Mouse (Mus musculus) lung, embryonic 14.5 days (tissue): ENCODE data around the gene Wnk2. TPM values are rescaled to one million over a fixed set of nuclear protein-coding genes. Genes with fewer than 3 reads are reported as not detected.
"Not testable (repeated sequence)": the region's sequence is repeated elsewhere in the genome, so short reads cannot be mapped to it uniquely, and the experiment has no call there.

Experiments
- ATAC-seq: fragments of 200-750 bp; cut with Nextera tagmentation; 2 replicates; pipeline ENCODE4 v1.8.0; 2017; ENCODE audit warnings: mild to moderate bottlenecking, moderate TSS enrichment, moderate library complexity; ENCODE audit not compliant: insufficient read depth
- DNase-seq: peaks from one replicate; pipeline ENCODE4 v3.0.0-alpha.2; 2015
- H3K27ac ChIP-seq: fragments of 300-500 bp; sonication (generic); 2 replicates; pipeline ENCODE4 v1.5.1; 2014; ENCODE audit warnings: low read depth, mild to moderate bottlenecking, moderate library complexity
- H3K27me3 ChIP-seq: fragments of 300-500 bp; sonication (generic); 2 replicates; pipeline ENCODE4 v1.6.1; 2014; ENCODE audit warnings: low read length, control low read depth; ENCODE audit not compliant: insufficient read depth
- H3K36me3 ChIP-seq: fragments of 300-500 bp; sonication (generic); 2 replicates; pipeline ENCODE4 v1.6.1; 2014; ENCODE audit warnings: control low read depth; ENCODE audit not compliant: insufficient read depth
- H3K4me1 ChIP-seq: fragments of 300-500 bp; sonication (generic); 2 replicates; pipeline ENCODE4 v1.6.1; 2014; ENCODE audit warnings: antibody characterized with exemption, control low read depth; ENCODE audit not compliant: insufficient read depth
- H3K4me2 ChIP-seq: fragments of 300-500 bp; sonication (generic); 2 replicates; pipeline ENCODE4 v1.6.1; 2014; ENCODE audit warnings: mild to moderate bottlenecking
- H3K4me3 ChIP-seq: fragments of 300-500 bp; sonication (generic); 2 replicates; pipeline ENCODE4 v1.5.1; 2014; ENCODE audit warnings: low read depth, low read length
- H3K9ac ChIP-seq: fragments of 300-500 bp; sonication (generic); 2 replicates; pipeline ENCODE4 v1.6.1; 2014
- H3K9me3 ChIP-seq: fragments of 300-500 bp; sonication (generic); 2 replicates; pipeline ENCODE4 v1.6.1; 2016; ENCODE audit warnings: low read depth, low read length, control low read depth
- CTCF ChIP-seq: IDR thresholded peaks from 2 replicates; pipeline ENCODE4 v1.5.1; 2016; ENCODE audit warnings: antibody characterized with exemption, low read depth
- WGBS: fragments of 180-500 bp; shearing (Covaris S2); extraction: QIAGEN DNeasy Blood & Tissue Kit; methylation state at CpG from one replicate; pipeline ENCODE4 v1.1.7; 2014; 5-methylcytosine and 5-hydroxymethylcytosine counted together
- polyA plus RNA-seq: library from polyadenylated mRNA; unstranded; fragments of >200 nt; fragmentation: Nextera tagmentation; extraction: Ambion mirVana; gene quantifications from 2 replicates; pipeline ENCODE4 v1.2.1, GENCODE M21; 2014

Wnk2 gene
- polyA plus RNA-seq, 1 experiment from 2014 or later: 1.8 TPM

- Histone ChIP-seq H3K4me1 (no peaks in the 10 kb centered on the region), H3K9ac (no peak overlapping the region), H3K36me3 (no peaks in the 10 kb centered on the region), H3K4me2 (no peak overlapping the region), H3K9me3 (no peaks in the 10 kb centered on the region), H3K27me3 (no peaks in the 10 kb centered on the region), H3K27ac (no peak overlapping the region), H3K4me3 (no peak overlapping the region)
- 62% methylated on average over 6 of the region's 6 CpGs for WGBS
- no peak for TF ChIP-seq CTCF
- ATAC-seq (no peak), DNase-seq (no peak)
These were observed 74.5 kb downstream of the Wnk2 start for GRCm38 (mm10) chr13:49073295-49073694.

- no peak overlapping the region for H3K9ac ChIP-seq
- 77% methylated on average over 5 of the region's 5 CpGs for WGBS
These were observed 76.0 kb downstream of the Wnk2 start for GRCm38 (mm10) chr13:49071861-49072260.

GRCm38 (mm10) chr13:49069979-49070378 lies 77.8 kb downstream of the Wnk2 start:
- Histone ChIP-seq H3K36me3 (no peaks in the 10 kb centered on the region; the same call in 1 of the 2 replicates), H3K9me3 (no peaks in the 10 kb centered on the region), H3K4me2 (no peak overlapping the region), H3K4me3 (no peak overlapping the region), H3K4me1 (no peaks in the 10 kb centered on the region), H3K27ac (no peak overlapping the region), H3K9ac (no peak overlapping the region), H3K27me3 (no peaks in the 10 kb centered on the region)
- TF ChIP-seq CTCF: no peak
- no peak for ATAC-seq
- no peak for DNase-seq
- WGBS: 53% methylated on average over 6 of the region's 6 CpGs

More at GRCm38 (mm10) chr13:49071861-49072260, 76.0 kb downstream of the Wnk2 start:
- H3K4me3 ChIP-seq: no peak overlapping the region
- H3K4me2 ChIP-seq: no peak overlapping the region
- H3K27ac ChIP-seq: no peak overlapping the region
- H3K27me3 ChIP-seq: no peaks in the 10 kb centered on the region
- ATAC-seq (no peak), DNase-seq (no peak)
- no peaks in the 10 kb centered on the region for H3K4me1 ChIP-seq
- no peak for TF ChIP-seq CTCF
- H3K9me3 ChIP-seq: no peaks in the 10 kb centered on the region
- H3K36me3 ChIP-seq: no peaks in the 10 kb centered on the region

- TF ChIP-seq CTCF: no peak
- Histone ChIP-seq H3K27me3 (no peaks in the 10 kb centered on the region), H3K4me2 (no peak overlapping the region), H3K27ac (no peak overlapping the region), H3K9me3 (no peaks in the 10 kb centered on the region), H3K9ac (no peak overlapping the region), H3K4me1 (no peaks in the 10 kb centered on the region), H3K36me3 (no peaks in the 10 kb centered on the region; the same call in 1 of the 2 replicates), H3K4me3 (no peak overlapping the region)
- ATAC-seq (no peak), DNase-seq (no peak)
- 70% methylated on average over 4 of the region's 4 CpGs for WGBS
These were observed 78.4 kb downstream of the Wnk2 start for GRCm38 (mm10) chr13:49069393-49069792.

GRCm38 (mm10) chr13:49064257-49064656 lies 83.6 kb downstream of the Wnk2 start:
- TF ChIP-seq CTCF: no peak
- no peak for ATAC-seq
- Histone ChIP-seq H3K4me1 (no peaks in the 10 kb centered on the region), H3K4me2 (no peak overlapping the region), H3K4me3 (no peak overlapping the region), H3K27ac (no peak overlapping the region), H3K9ac (no peak overlapping the region), H3K9me3 (no peaks in the 10 kb centered on the region), H3K27me3 (no peaks in the 10 kb centered on the region), H3K36me3 (no peaks in the 10 kb centered on the region; the same call in 1 of the 2 replicates)
- DNase-seq: no peak
- WGBS: 70% methylated on average over 5 of the region's 5 CpGs

- Histone ChIP-seq H3K4me1 (no peaks in the 10 kb centered on the region), H3K36me3 (no peaks in the 10 kb centered on the region), H3K27ac (no peak overlapping the region), H3K4me2 (no peak overlapping the region), H3K4me3 (no peak overlapping the region), H3K9ac (no peak overlapping the region), H3K27me3 (no peaks in the 10 kb centered on the region), H3K9me3 (no peaks in the 10 kb centered on the region)
- no peak for TF ChIP-seq CTCF
- WGBS: 90% methylated on average over 7 of the region's 7 CpGs
- ATAC-seq (no peak), DNase-seq (no peak)
These were observed 87.4 kb downstream of the Wnk2 start for GRCm38 (mm10) chr13:49060456-49060855.

GRCm38 (mm10) chr13:49058528-49058927 lies 89.3 kb downstream of the Wnk2 start:
- Histone ChIP-seq H3K9ac (no peak overlapping the region), H3K36me3 (no peaks in the 10 kb centered on the region), H3K27ac (no peak overlapping the region), H3K9me3 (no peaks in the 10 kb centered on the region), H3K4me3 (no peak overlapping the region), H3K4me1 (no peaks in the 10 kb centered on the region), H3K4me2 (no peak overlapping the region), H3K27me3 (no peaks in the 10 kb centered on the region)
- peak; percentile 74 for TF ChIP-seq CTCF
- DNase-seq: peak; percentile 62
- no peak for ATAC-seq
- 84% methylated on average over 4 of the region's 4 CpGs for WGBS

GRCm38 (mm10) chr13:49056304-49056703 lies 91.5 kb downstream of the Wnk2 start:
- H3K9ac ChIP-seq: no peak overlapping the region
- no peaks in the 10 kb centered on the region for H3K9me3 ChIP-seq
- no peaks in the 10 kb centered on the region for H3K4me1 ChIP-seq
- H3K4me3 ChIP-seq: no peak overlapping the region
- no peaks in the 10 kb centered on the region for H3K36me3 ChIP-seq
- DNase-seq (no peak), ATAC-seq (no peak)
- 87% methylated on average over 4 of the region's 4 CpGs for WGBS
- no peak overlapping the region for H3K27ac ChIP-seq
- H3K4me2 ChIP-seq: no peak overlapping the region
- no peaks in the 10 kb centered on the region for H3K27me3 ChIP-seq
- TF ChIP-seq CTCF: no peak

- not testable (repeated sequence) for H3K9me3 ChIP-seq, DNase-seq, ATAC-seq, H3K27ac ChIP-seq, H3K4me1 ChIP-seq, H3K27me3 ChIP-seq, H3K4me2 ChIP-seq, H3K36me3 ChIP-seq, H3K9ac ChIP-seq, H3K4me3 ChIP-seq
These were observed 93.1 kb downstream of the Wnk2 start for GRCm38 (mm10) chr13:49054753-49055152.
